ENCODE assay signal across 8 mouse cellular contexts in genomic region chr7:140125278-140126021, GRCm38 (mm10). TPM values are rescaled to one million over a fixed set of nuclear protein-coding genes. Genes with fewer than 3 reads are reported as not detected.
DNase-seq lines count a peak whose midpoint lies in the region; ATAC-seq and TF ChIP-seq lines count a peak whose summit lies in the region.

No protein-coding gene starts in this region.

- TF ChIP-seq EP300 in ES-Bruce4 (IDR thresholded peaks at IDR 0.05; ENCODE audit: insufficient read depth, low read depth, low read length), result peak; percentile 36; the same call in 1 of the 2 replicates
- no peak for TF ChIP-seq EP300 in stomach, postnatal 0 days (optimal IDR thresholded peaks at IDR 0.05)

- no peak for TF ChIP-seq CTCF in ES-Bruce4 (IDR thresholded peaks at IDR 0.05; ENCODE audit: low read depth, low read length)
- TF ChIP-seq CTCF in stomach, postnatal 0 days (IDR thresholded peaks at IDR 0.05; ENCODE audit: low read depth), result no peak

- peak overlapping the region; percentile 90 for H3K4me3 ChIP-seq in ES-Bruce4 (ENCODE audit: low read depth, low read length)
- H3K4me3 ChIP-seq in forebrain, embryonic 13.5 days, result peak overlapping the region; percentile 69
- peak overlapping the region; percentile 78 for H3K4me3 ChIP-seq in liver, embryonic 16.5 days (ENCODE audit: low read depth, low read length)
- peak overlapping the region; percentile 66 for H3K4me3 ChIP-seq in neural tube, embryonic 12.5 days
- peak overlapping the region; percentile 85 for H3K4me3 ChIP-seq in stomach, postnatal 0 days (ENCODE audit: low read depth, low read length)

- no peaks in the 10 kb centered on the region for H3K9me3 ChIP-seq in ES-Bruce4 (replicated peaks; ENCODE audit: control insufficient read depth, insufficient read depth, low read length, poor library complexity, severe bottlenecking)
- no peaks in the 10 kb centered on the region for H3K9me3 ChIP-seq in forebrain, embryonic 13.5 days (replicated peaks)
- no peaks in the 10 kb centered on the region for H3K9me3 ChIP-seq in liver, embryonic 16.5 days (replicated peaks; ENCODE audit: control insufficient read depth, low read length)
- H3K9me3 ChIP-seq in neural tube, embryonic 12.5 days, result no peaks in the 10 kb centered on the region
- H3K9me3 ChIP-seq in stomach, postnatal 0 days (ENCODE audit: control insufficient read depth, low read length), result no peaks in the 10 kb centered on the region

- H3K4me2 ChIP-seq in forebrain, embryonic 13.5 days, result peak overlapping the region; percentile 84
- H3K4me2 ChIP-seq in liver, embryonic 16.5 days (ENCODE audit: low read depth, low read length), result peak overlapping the region; percentile 97
- peak overlapping the region; percentile 85 for H3K4me2 ChIP-seq in neural tube, embryonic 12.5 days (replicated peaks)
- H3K4me2 ChIP-seq in stomach, postnatal 0 days (replicated peaks; ENCODE audit: low read depth), result peak overlapping the region; percentile 81

- WGBS in forebrain, embryonic 13.5 days, result 1% methylated on average over 37 of the region's 40 CpGs
- 1% methylated on average over 40 of the region's 40 CpGs for WGBS in large intestine, adult 2 months
- WGBS in liver, embryonic 16.5 days (ENCODE audit: insufficient replicate concordance), result 1% methylated on average over 40 of the region's 40 CpGs
- WGBS in neural tube, embryonic 12.5 days, result 2% methylated on average over 40 of the region's 40 CpGs
- 2% methylated on average over 39 of the region's 40 CpGs for WGBS in stomach, postnatal 0 days

- no peaks in the 10 kb centered on the region for H3K27me3 ChIP-seq in ES-Bruce4 (ENCODE audit: control insufficient read depth, insufficient read depth, low read length, poor library complexity, severe bottlenecking)
- no peaks in the 10 kb centered on the region for H3K27me3 ChIP-seq in forebrain, embryonic 13.5 days
- H3K27me3 ChIP-seq in liver, embryonic 16.5 days (ENCODE audit: control insufficient read depth, insufficient read depth, low read depth, low read length), result no peaks in the 10 kb centered on the region
- no peaks in the 10 kb centered on the region for H3K27me3 ChIP-seq in neural tube, embryonic 12.5 days (replicated peaks)
- no peaks in the 10 kb centered on the region for H3K27me3 ChIP-seq in stomach, postnatal 0 days (ENCODE audit: control insufficient read depth, insufficient read depth, low read length)

- TF ChIP-seq POLR2A in ES-Bruce4 (IDR thresholded peaks at IDR 0.05; ENCODE audit: insufficient read depth, low read length), result peak; percentile 82

- H3K9ac ChIP-seq in ES-Bruce4 (ENCODE audit: low read depth, poor library complexity, severe bottlenecking), result peak overlapping the region; percentile 88
- H3K9ac ChIP-seq in forebrain, embryonic 13.5 days, result peak overlapping the region; percentile 88
- H3K9ac ChIP-seq in liver, embryonic 16.5 days (ENCODE audit: low read depth, low read length), result peak overlapping the region; percentile 81
- H3K9ac ChIP-seq in neural tube, embryonic 12.5 days, result peak overlapping the region; percentile 83
- peak overlapping the region; percentile 89 for H3K9ac ChIP-seq in stomach, postnatal 0 days (ENCODE audit: low read length)

- peak; percentile 97 for ATAC-seq in forebrain, embryonic 13.5 days
- ATAC-seq in liver, embryonic 16.5 days (ENCODE audit: low read depth), result peak; percentile 99
- ATAC-seq in neural tube, embryonic 12.5 days (ENCODE audit: low FRiP score, low read depth), result peak; percentile 95
- ATAC-seq in stomach, postnatal 0 days (ENCODE audit: low FRiP score, low TSS enrichment), result peak; percentile 94

- peak overlapping the region; percentile 37 for H3K27ac ChIP-seq in ES-Bruce4 (ENCODE audit: insufficient read depth, low read length)
- H3K27ac ChIP-seq in forebrain, embryonic 13.5 days, result no peak overlapping the region
- no peak overlapping the region for H3K27ac ChIP-seq in liver, embryonic 16.5 days (ENCODE audit: low read length)
- no peak overlapping the region for H3K27ac ChIP-seq in neural tube, embryonic 12.5 days
- peak overlapping the region; percentile 88 for H3K27ac ChIP-seq in stomach, postnatal 0 days (replicated peaks)

- intact Hi-C loops in heart, postnatal 10 days (cut with DNase I), result no loop called here

- H3K4me1 ChIP-seq in ES-Bruce4 (ENCODE audit: control insufficient read depth, insufficient read depth, low read length), result peaks cover 7% of the 10 kb centered on the region
- H3K4me1 ChIP-seq in forebrain, embryonic 13.5 days, result peaks cover 5% of the 10 kb centered on the region; the same call in 1 of the 2 replicates
- H3K4me1 ChIP-seq in liver, embryonic 16.5 days (ENCODE audit: control insufficient read depth, low read depth, low read length), result peaks cover 9% of the 10 kb centered on the region
- peaks cover 10% of the 10 kb centered on the region for H3K4me1 ChIP-seq in neural tube, embryonic 12.5 days
- H3K4me1 ChIP-seq in stomach, postnatal 0 days (replicated peaks; ENCODE audit: control insufficient read depth, insufficient read depth), result peaks cover 3% of the 10 kb centered on the region; the same call in 1 of the 2 replicates

- H3K36me3 ChIP-seq in ES-Bruce4 (ENCODE audit: control insufficient read depth, insufficient read depth, low read length, poor library complexity, severe bottlenecking), result peaks cover 6% of the 10 kb centered on the region
- 0 out of 2 replicates have a peak, but pooled peaks cover 7% of the 10 kb centered on the region for H3K36me3 ChIP-seq in forebrain, embryonic 13.5 days (ENCODE audit: poor library complexity, severe bottlenecking)
- H3K36me3 ChIP-seq in liver, embryonic 16.5 days (ENCODE audit: control insufficient read depth, insufficient read depth), result no peaks in the 10 kb centered on the region
- peaks cover 5% of the 10 kb centered on the region; the same call in 1 of the 2 replicates for H3K36me3 ChIP-seq in neural tube, embryonic 12.5 days
- no peaks in the 10 kb centered on the region for H3K36me3 ChIP-seq in stomach, postnatal 0 days (ENCODE audit: control insufficient read depth, insufficient read depth, low read length)

- peak; percentile 92 for DNase-seq in cerebellum, adult 11 months
- DNase-seq in heart, postnatal 10 days, result peak; percentile 94
- peak; percentile 70 for DNase-seq in large intestine, adult 2 months (ENCODE audit: low read depth, low spot score)
- peak; percentile 99 for DNase-seq in stomach, postnatal 0 days (ENCODE audit: low spot score)

RNA-seq across cellular contexts. Expression of gene Echs1, which starts 9.2 kb away (rescaled TPM):
- polyA plus RNA-seq in ES-Bruce4 (2011; ENCODE audit: insufficient read depth, insufficient read length, low read depth, missing spikeins), result 107 and 109 TPM in 2 replicates
- polyA plus RNA-seq in forebrain, embryonic 13.5 days (2015; fragmentation: Nextera tagmentation; extraction: Ambion mirVana), result 126 and 128 TPM in 2 replicates
- 100 to 1,000 TPM; 240 to 272 TPM for total RNA-seq in heart, postnatal 10 days (2021)
- 108 and 150 TPM in 2 replicates for polyA plus RNA-seq in large intestine, adult 2 months (2012; rRNA removed)
- polyA plus RNA-seq in liver, embryonic 16.5 days (2015; fragmentation: Nextera tagmentation; extraction: Ambion mirVana), result 122 and 131 TPM in 2 replicates
- 136 and 139 TPM in 2 replicates for polyA plus RNA-seq in neural tube, embryonic 12.5 days (2016; fragmentation: Nextera tagmentation; extraction: Ambion mirVana)
- polyA plus RNA-seq in stomach, postnatal 0 days (2015; fragmentation: Nextera tagmentation; extraction: Ambion mirVana), result 139 and 143 TPM in 2 replicates

RNA-seq across cellular contexts. Expression of gene Paox, which starts 9.9 kb away (rescaled TPM):
- polyA plus RNA-seq in ES-Bruce4 (2011; ENCODE audit: insufficient read depth, insufficient read length, low read depth, missing spikeins), result 19.6 and 21.4 TPM in 2 replicates
- 7.5 and 9.7 TPM in 2 replicates for polyA plus RNA-seq in forebrain, embryonic 13.5 days (2015; fragmentation: Nextera tagmentation; extraction: Ambion mirVana)
- total RNA-seq in heart, postnatal 10 days (2021), result 1 to 10 TPM; 4.1 to 5.6 TPM
- 9.6 and 9.8 TPM in 2 replicates for polyA plus RNA-seq in large intestine, adult 2 months (2012; rRNA removed)
- 11.0 and 14.3 TPM in 2 replicates for polyA plus RNA-seq in liver, embryonic 16.5 days (2015; fragmentation: Nextera tagmentation; extraction: Ambion mirVana)
- polyA plus RNA-seq in neural tube, embryonic 12.5 days (2016; fragmentation: Nextera tagmentation; extraction: Ambion mirVana), result 13.1 and 13.2 TPM in 2 replicates
- 27.7 and 27.8 TPM in 2 replicates for polyA plus RNA-seq in stomach, postnatal 0 days (2015; fragmentation: Nextera tagmentation; extraction: Ambion mirVana)

RNA-seq across cellular contexts. Expression of gene Mtg1, which starts 11.9 kb away (rescaled TPM):
- polyA plus RNA-seq in ES-Bruce4 (2011; ENCODE audit: insufficient read depth, insufficient read length, low read depth, missing spikeins), result 43.2 and 44.0 TPM in 2 replicates
- 35.3 and 38.7 TPM in 2 replicates for polyA plus RNA-seq in forebrain, embryonic 13.5 days (2015; fragmentation: Nextera tagmentation; extraction: Ambion mirVana)
- total RNA-seq in heart, postnatal 10 days (2021), result 10 to 100 TPM; 22.9 to 25.3 TPM
- polyA plus RNA-seq in large intestine, adult 2 months (2012; rRNA removed), result 14.5 and 24.5 TPM in 2 replicates
- 13.0 and 13.1 TPM in 2 replicates for polyA plus RNA-seq in liver, embryonic 16.5 days (2015; fragmentation: Nextera tagmentation; extraction: Ambion mirVana)
- 24.2 and 26.0 TPM in 2 replicates for polyA plus RNA-seq in neural tube, embryonic 12.5 days (2016; fragmentation: Nextera tagmentation; extraction: Ambion mirVana)
- 19.8 and 20.6 TPM in 2 replicates for polyA plus RNA-seq in stomach, postnatal 0 days (2015; fragmentation: Nextera tagmentation; extraction: Ambion mirVana)

RNA-seq across cellular contexts. Expression of gene Fuom, which starts 23.2 kb away (rescaled TPM):
- 24.1 and 30.6 TPM in 2 replicates for polyA plus RNA-seq in ES-Bruce4 (2011; ENCODE audit: insufficient read depth, insufficient read length, low read depth, missing spikeins)
- polyA plus RNA-seq in forebrain, embryonic 13.5 days (2015; fragmentation: Nextera tagmentation; extraction: Ambion mirVana), result 19.3 and 19.6 TPM in 2 replicates
- total RNA-seq in heart, postnatal 10 days (2021), result 10 to 100 TPM; 90.7 to 93.7 TPM
- 105 and 121 TPM in 2 replicates for polyA plus RNA-seq in large intestine, adult 2 months (2012; rRNA removed)
- polyA plus RNA-seq in liver, embryonic 16.5 days (2015; fragmentation: Nextera tagmentation; extraction: Ambion mirVana), result 8.4 and 11.6 TPM in 2 replicates
- 22.3 and 23.9 TPM in 2 replicates for polyA plus RNA-seq in neural tube, embryonic 12.5 days (2016; fragmentation: Nextera tagmentation; extraction: Ambion mirVana)
- 41.2 and 44.5 TPM in 2 replicates for polyA plus RNA-seq in stomach, postnatal 0 days (2015; fragmentation: Nextera tagmentation; extraction: Ambion mirVana)

RNA-seq across cellular contexts. Expression of gene Sprn, which starts 29.2 kb away (rescaled TPM):
- 0.24 TPM in 1 of 2 replicates, not detected in the other for polyA plus RNA-seq in ES-Bruce4 (2011; ENCODE audit: insufficient read depth, insufficient read length, low read depth, missing spikeins)
- 3.3 and 5.3 TPM in 2 replicates for polyA plus RNA-seq in forebrain, embryonic 13.5 days (2015; fragmentation: Nextera tagmentation; extraction: Ambion mirVana)
- total RNA-seq in heart, postnatal 10 days (2021), result under 1 TPM; 0.50 to 0.55 TPM
- 0.37 and 0.59 TPM in 2 replicates for polyA plus RNA-seq in large intestine, adult 2 months (2012; rRNA removed)
- polyA plus RNA-seq in liver, embryonic 16.5 days (2015; fragmentation: Nextera tagmentation; extraction: Ambion mirVana), result not detected in 2 replicates
- polyA plus RNA-seq in neural tube, embryonic 12.5 days (2016; fragmentation: Nextera tagmentation; extraction: Ambion mirVana), result 3.7 and 4.3 TPM in 2 replicates
- polyA plus RNA-seq in stomach, postnatal 0 days (2015; fragmentation: Nextera tagmentation; extraction: Ambion mirVana), result 0.90 and 1.1 TPM in 2 replicates

Comparison
In these comparisons a context has a peak if more than half of its experiments do, and no peak if none do; other contexts are left out.
1. H3K27ac ChIP-seq: peak in ES-Bruce4 (single experiment) and stomach, postnatal 0 days (single experiment); none in forebrain, embryonic 13.5 days (single experiment), liver, embryonic 16.5 days (single experiment) and neural tube, embryonic 12.5 days (single experiment).
2. Peak in every context shown above with its lines, with median percentiles within 50 percentile points of each other: H3K4me3 ChIP-seq, H3K9ac ChIP-seq, DNase-seq, ATAC-seq and H3K4me2 ChIP-seq.